ENCODE assay signal across 8 mouse cellular contexts in the genomic region with DNA sequence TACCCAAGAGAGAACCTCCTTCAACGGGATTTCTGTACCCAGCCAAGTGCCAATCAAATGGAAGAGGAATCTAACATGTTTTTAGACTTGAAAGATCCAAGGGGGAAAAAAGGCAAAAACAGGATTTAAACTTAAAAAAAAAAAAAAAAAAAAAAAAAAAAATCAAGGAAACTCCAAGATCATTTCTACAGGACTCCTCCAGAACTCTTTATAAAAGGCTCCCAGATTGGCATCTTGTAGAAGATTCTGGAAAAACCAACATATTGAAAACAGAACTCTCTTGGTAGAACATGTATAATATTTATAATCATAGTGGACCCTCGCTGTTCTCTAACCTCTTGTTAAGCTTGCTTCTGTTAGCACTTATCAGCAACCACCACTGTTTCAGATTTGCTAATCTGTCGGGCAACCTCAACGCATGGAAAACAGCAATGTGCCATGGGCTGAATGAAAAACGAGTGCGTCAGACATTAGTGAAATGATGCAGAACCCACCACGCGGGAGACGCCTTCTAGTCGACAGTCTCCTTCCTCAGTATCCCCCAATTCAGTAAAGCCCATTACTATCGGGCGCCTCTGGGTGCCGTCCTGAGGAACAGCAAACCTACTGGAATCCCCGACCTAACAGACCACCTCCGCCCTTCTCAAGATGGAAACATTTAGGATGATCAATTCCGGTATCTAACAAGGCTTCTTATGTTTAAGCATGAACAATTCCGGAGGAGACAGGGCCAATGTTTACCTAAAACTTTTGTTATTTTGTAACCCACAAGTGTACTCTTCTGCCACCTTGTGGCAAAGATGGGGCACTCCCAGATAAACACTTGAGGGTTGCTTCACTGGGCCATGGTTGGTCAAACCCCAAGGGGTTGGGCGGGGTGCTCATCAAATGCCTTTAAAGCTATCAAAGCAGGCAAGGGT. TPM values are rescaled to one million over a fixed set of nuclear protein-coding genes. Genes with fewer than 3 reads are reported as not detected.
DNase-seq lines count a peak whose midpoint lies in the region; ATAC-seq and TF ChIP-seq lines count a peak whose summit lies in the region.

No protein-coding gene starts in this region.

- H3K36me3 ChIP-seq in embryonic facial prominence, embryonic 12.5 days = no peaks in the 10 kb centered on the region
- no peaks in the 10 kb centered on the region for H3K36me3 ChIP-seq in intestine, postnatal 0 days (ENCODE audit: control insufficient read depth, insufficient read depth)
- H3K36me3 ChIP-seq in midbrain, embryonic 11.5 days (ENCODE audit: control insufficient read depth, insufficient read depth, low read length) = no peaks in the 10 kb centered on the region
- no peaks in the 10 kb centered on the region for H3K36me3 ChIP-seq in small intestine, adult 2 months (ENCODE audit: control insufficient read depth, insufficient read depth, low read length)

- intact Hi-C loops in left cerebral cortex, postnatal 4 days (cut with DNase I) = no loop called here

- no peaks in the 10 kb centered on the region for H3K27me3 ChIP-seq in embryonic facial prominence, embryonic 12.5 days
- no peaks in the 10 kb centered on the region for H3K27me3 ChIP-seq in intestine, postnatal 0 days (replicated peaks; ENCODE audit: control insufficient read depth, insufficient read depth, low read length)
- no peaks in the 10 kb centered on the region for H3K27me3 ChIP-seq in midbrain, embryonic 11.5 days (ENCODE audit: control insufficient read depth, insufficient read depth, low read length)
- H3K27me3 ChIP-seq in small intestine, adult 2 months (ENCODE audit: control insufficient read depth, insufficient read depth, low read length) = no peaks in the 10 kb centered on the region; the same call in 1 of the 2 replicates

- H3K27ac ChIP-seq in embryonic facial prominence, embryonic 12.5 days = no peak overlapping the region
- no peak overlapping the region for H3K27ac ChIP-seq in intestine, postnatal 0 days (ENCODE audit: low read depth, low read length)
- no peak overlapping the region for H3K27ac ChIP-seq in midbrain, embryonic 11.5 days (ENCODE audit: low read depth, low read length)
- no peak overlapping the region for H3K27ac ChIP-seq in small intestine, adult 2 months (ENCODE audit: insufficient read depth, low read depth, low read length)

- no peak overlapping the region for H3K9ac ChIP-seq in embryonic facial prominence, embryonic 12.5 days
- peak overlapping the region; percentile 37; the same call in 1 of the 2 replicates for H3K9ac ChIP-seq in intestine, postnatal 0 days (ENCODE audit: low read depth, low read length)
- no peak overlapping the region for H3K9ac ChIP-seq in midbrain, embryonic 11.5 days (ENCODE audit: low read length)

- 0 out of 2 replicates have a peak, but pooled peaks cover 2% of the 10 kb centered on the region for H3K9me3 ChIP-seq in embryonic facial prominence, embryonic 12.5 days
- no peaks in the 10 kb centered on the region for H3K9me3 ChIP-seq in intestine, postnatal 0 days (ENCODE audit: control insufficient read depth)
- no peaks in the 10 kb centered on the region for H3K9me3 ChIP-seq in midbrain, embryonic 11.5 days (ENCODE audit: control insufficient read depth, low read length)

- H3K4me2 ChIP-seq in embryonic facial prominence, embryonic 12.5 days (replicated peaks) = peak overlapping the region; percentile 47
- H3K4me2 ChIP-seq in intestine, postnatal 0 days (replicated peaks; ENCODE audit: low read depth) = peak overlapping the region; percentile 60
- peak overlapping the region; percentile 37; the same call in 1 of the 2 replicates for H3K4me2 ChIP-seq in midbrain, embryonic 11.5 days

- 20% methylated on average over 18 of the region's 18 CpGs for WGBS in embryonic facial prominence, embryonic 12.5 days
- WGBS in intestine, postnatal 0 days = 20% methylated on average over 18 of the region's 18 CpGs
- 23% methylated on average over 18 of the region's 18 CpGs for WGBS in midbrain, embryonic 11.5 days
- 14% methylated on average over 18 of the region's 18 CpGs for WGBS in small intestine, adult 2 months

- H3K4me1 ChIP-seq in embryonic facial prominence, embryonic 12.5 days = 0 out of 2 replicates have a peak, but pooled peaks cover 6% of the 10 kb centered on the region
- no peaks in the 10 kb centered on the region for H3K4me1 ChIP-seq in intestine, postnatal 0 days (replicated peaks; ENCODE audit: control insufficient read depth, insufficient read depth, low read length)
- H3K4me1 ChIP-seq in midbrain, embryonic 11.5 days (ENCODE audit: control insufficient read depth, insufficient read depth, low read length) = no peaks in the 10 kb centered on the region
- peaks cover 6% of the 10 kb centered on the region; the same call in 1 of the 2 replicates for H3K4me1 ChIP-seq in small intestine, adult 2 months (ENCODE audit: control insufficient read depth, insufficient read depth, insufficient read length, low read length)

- H3K4me3 ChIP-seq in embryonic facial prominence, embryonic 12.5 days = peak overlapping the region; percentile 20; the same call in 1 of the 2 replicates
- H3K4me3 ChIP-seq in intestine, postnatal 0 days (ENCODE audit: low read depth, low read length) = peak overlapping the region; percentile 25
- no peak overlapping the region; the same call in 1 of the 2 replicates for H3K4me3 ChIP-seq in midbrain, embryonic 11.5 days (ENCODE audit: low read depth, low read length)
- H3K4me3 ChIP-seq in small intestine, adult 2 months (ENCODE audit: low read depth, low read length) = peak overlapping the region; percentile 26

- no peak for ATAC-seq in embryonic facial prominence, embryonic 12.5 days (ENCODE audit: insufficient number of reproducible peaks, insufficient read depth, low FRiP score, low TSS enrichment)
- peak; percentile 46; the same call in 1 of the 2 replicates for ATAC-seq in intestine, postnatal 0 days
- ATAC-seq in midbrain, embryonic 11.5 days (ENCODE audit: low FRiP score) = peak; percentile 66

- peak; percentile 89 for TF ChIP-seq CTCF in intestine, postnatal 0 days (IDR thresholded peaks at IDR 0.05; ENCODE audit: low read depth)
- TF ChIP-seq CTCF in small intestine, adult 2 months (IDR thresholded peaks at IDR 0.05; ENCODE audit: extremely low read depth, insufficient read length, insufficient replicate concordance, low read depth, low read length) = peak; percentile 61; the same call in 1 of the 2 replicates

- no peak for TF ChIP-seq POLR2A in small intestine, adult 2 months (IDR thresholded peaks at IDR 0.05; ENCODE audit: low read depth, low read length)

- peak; percentile 92 for DNase-seq in 3T3-L1 (ENCODE audit: low read depth, low spot score)
- DNase-seq in adrenal gland, postnatal 10 days = peak; percentile 75
- DNase-seq in heart, adult 11 months = peak; percentile 98
- DNase-seq in left cerebral cortex, postnatal 4 days = peak; percentile 57
- peak; percentile 96 for DNase-seq in midbrain, embryonic 11.5 days (ENCODE audit: low spot score, missing footprints)

RNA-seq across cellular contexts. Expression of a gene that starts 54.3 kb away (rescaled TPM):
- total RNA-seq in adrenal gland, postnatal 10 days (2021) = under 1 TPM; 0.09 to 0.36 TPM
- 0.06 and 0.09 TPM in 2 replicates for polyA plus RNA-seq in embryonic facial prominence, embryonic 12.5 days (2016; fragmentation: Nextera tagmentation; extraction: Ambion mirVana)
- 37.8 and 41.3 TPM in 2 replicates for polyA plus RNA-seq in intestine, postnatal 0 days (2015; fragmentation: Nextera tagmentation; extraction: Ambion mirVana)
- total RNA-seq in left cerebral cortex, postnatal 4 days (2021) = under 1 TPM in 1 of 2 experiments, not detected in 1; 0.28 TPM
- polyA plus RNA-seq in midbrain, embryonic 11.5 days (2014; fragmentation: Nextera tagmentation; extraction: Ambion mirVana) = not detected in 2 replicates
- polyA plus RNA-seq in small intestine, adult 2 months (2012; rRNA removed) = 31.3 and 304 TPM in 2 replicates

Comparison
In these comparisons a context has a peak if more than half of its experiments do, and no peak if none do; other contexts are left out.
1. RNA of a gene that starts 54.3 kb away (polyA plus RNA-seq): 31.3 to 304 TPM in small intestine, adult 2 months and 37.8 to 41.3 TPM in intestine, postnatal 0 days; 0.06 to 0.09 TPM in embryonic facial prominence, embryonic 12.5 days and not detected in midbrain, embryonic 11.5 days; every median in the first group is over 10 times any median in the second.
2. Peak in every context shown above with its lines, with median percentiles within 50 percentile points of each other: DNase-seq and H3K4me2 ChIP-seq.